Mouse (Mus musculus) ES-CJ7 (cell line): ENCODE measurements around the gene Tnp2.

Experiments used
- DNase-seq: peaks from one replicate; pipeline ENCODE4 v3.0.0; 2011; ENCODE audit warnings: low read depth, low spot score

Gene Tnp2

GRCm38 (mm10) chr16:10769661-10770060 is 18.8 kb downstream of the Tnp2 start:
- DNase-seq, result no peak

- no peak for DNase-seq
These were observed 19.6 kb downstream of the Tnp2 start for GRCm38 (mm10) chr16:10768821-10769220.

DNA sequence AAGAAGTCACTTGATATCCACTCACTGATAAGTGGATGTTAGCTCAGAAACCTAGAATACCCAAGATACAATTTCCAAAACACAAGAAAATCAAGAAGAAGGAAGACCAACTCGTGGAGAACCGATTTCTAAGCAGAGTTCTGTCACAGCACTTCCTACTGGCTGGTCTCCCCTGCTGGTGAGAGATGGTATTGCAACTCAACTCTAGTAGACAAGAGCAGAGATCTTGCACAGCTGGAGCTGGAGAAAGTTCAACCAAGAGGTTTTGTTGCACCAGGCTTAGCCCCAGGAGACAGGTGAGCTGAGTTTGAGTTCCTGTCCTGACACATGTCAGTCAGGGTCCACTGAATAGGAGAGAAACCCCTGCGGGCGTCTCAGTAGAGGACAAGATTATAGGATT is 21.3 kb downstream of the Tnp2 start:
- peak; percentile 77 for DNase-seq

- no peak for DNase-seq
These were observed 24.1 kb downstream of the Tnp2 start for GRCm38 (mm10) chr16:10764323-10764722.

GRCm38 (mm10) chr16:10763540-10764264 is 24.8 kb downstream of the Tnp2 start:
- DNase-seq, result no peak

DNA sequence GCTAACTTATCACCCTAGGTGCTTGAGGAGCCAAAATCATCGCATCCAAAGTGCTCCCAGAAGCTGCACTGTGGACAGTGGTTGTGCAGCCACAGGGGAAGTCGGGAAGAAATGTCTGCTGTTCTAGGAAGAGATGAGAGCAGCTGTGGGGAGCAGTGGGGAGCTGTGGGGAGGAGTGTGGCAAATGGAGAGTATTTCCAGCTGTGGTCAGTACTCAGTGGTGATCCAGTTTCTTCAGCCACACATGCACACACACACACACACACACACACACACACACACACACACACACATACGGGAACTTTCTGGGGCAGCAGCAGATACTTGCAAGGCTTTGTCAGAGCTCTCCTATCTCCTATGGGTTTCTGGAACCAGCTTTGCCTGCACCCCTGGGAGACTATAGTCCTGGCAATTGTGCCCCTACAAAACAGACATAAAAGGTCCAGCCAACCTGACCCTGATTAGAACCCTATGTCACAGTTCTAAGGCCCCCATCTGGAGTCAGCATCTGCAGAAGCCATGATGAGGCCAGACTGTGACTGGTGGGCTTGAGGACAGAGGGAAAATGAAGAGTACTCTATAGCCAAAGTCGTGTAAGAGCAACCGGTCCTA is 25.8 kb downstream of the Tnp2 start:
- no peak for DNase-seq

- DNase-seq, result no peak
These were observed 27.3 kb downstream of the Tnp2 start for GRCm38 (mm10) chr16:10761182-10761581.

DNA sequence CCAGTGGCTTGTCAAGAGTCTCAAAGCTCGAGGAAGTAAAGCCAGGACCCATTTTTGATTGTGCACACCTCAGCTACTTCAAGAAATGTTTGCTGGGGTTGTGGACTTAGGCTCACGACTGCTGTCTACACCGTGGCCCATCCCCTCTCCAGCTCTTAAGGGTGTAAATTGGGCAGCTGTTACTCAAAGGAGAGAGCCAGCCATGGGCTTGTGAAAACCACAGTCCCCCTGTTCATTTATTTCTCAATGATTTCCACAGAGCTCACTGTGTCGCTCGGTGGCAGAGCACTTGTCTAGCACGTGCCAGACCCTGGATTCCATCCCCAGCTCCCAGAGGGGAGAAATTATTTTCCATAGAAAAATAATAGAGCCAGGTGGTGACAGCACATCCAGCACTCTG is 32.3 kb downstream of the Tnp2 start:
- DNase-seq, result no peak

DNA sequence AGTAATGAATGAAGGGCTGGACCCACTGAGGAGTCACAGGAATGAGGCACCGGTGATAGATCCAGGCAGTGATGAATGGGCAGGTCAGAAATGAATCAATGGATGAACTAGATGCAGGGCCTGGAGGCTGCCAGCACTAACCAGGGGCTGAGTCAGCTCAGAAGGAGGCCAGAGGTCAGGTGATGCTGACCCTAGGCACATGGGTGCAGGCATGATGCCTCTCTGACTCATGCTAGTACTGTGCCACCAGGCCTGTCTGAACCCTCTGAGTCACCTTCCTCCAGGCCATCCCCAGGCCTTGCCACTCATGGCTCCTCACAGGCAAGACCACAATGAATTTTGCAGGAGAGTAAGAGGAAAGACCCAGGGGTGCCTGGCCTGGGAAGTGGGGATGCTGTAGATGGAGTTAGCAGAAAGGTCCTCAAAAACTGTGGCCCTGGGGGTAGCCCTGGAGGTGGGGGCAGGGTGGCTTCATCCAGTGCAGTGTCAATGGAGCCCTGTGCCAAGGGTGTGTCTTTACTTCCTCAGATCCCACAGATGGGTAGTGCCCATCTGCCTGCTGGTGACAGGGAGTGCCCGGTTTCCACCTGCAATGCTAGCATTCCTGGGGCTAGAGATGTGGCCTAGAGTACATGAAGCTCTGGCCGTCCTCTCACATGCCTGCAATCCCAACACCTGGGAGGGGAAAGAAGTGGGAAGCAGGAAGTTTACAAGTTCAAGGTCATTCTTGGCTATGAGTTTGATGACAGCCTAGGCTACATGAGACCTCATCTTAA is 33.8 kb downstream of the Tnp2 start:
- no peak for DNase-seq

DNA sequence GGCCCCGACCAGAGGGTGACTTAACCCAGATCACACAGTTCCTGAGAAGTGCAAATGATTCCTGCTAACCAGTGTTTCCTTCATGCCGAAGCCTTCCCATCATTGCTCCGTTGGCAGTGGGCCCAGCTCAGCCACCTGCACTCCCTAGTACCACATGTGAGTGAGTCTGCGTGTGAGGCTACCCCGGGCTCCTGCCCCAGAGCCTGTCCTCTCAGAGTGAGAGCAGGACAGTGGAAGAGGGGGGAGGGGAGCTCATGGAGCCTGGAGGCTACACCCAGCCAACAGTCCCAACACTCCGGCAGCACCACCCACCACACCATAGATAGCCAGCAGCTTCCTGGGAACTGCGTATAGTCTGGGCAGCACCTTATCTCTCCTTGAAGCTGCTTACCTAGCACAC is 38.6 kb downstream of the Tnp2 start:
- no peak for DNase-seq

DNA sequence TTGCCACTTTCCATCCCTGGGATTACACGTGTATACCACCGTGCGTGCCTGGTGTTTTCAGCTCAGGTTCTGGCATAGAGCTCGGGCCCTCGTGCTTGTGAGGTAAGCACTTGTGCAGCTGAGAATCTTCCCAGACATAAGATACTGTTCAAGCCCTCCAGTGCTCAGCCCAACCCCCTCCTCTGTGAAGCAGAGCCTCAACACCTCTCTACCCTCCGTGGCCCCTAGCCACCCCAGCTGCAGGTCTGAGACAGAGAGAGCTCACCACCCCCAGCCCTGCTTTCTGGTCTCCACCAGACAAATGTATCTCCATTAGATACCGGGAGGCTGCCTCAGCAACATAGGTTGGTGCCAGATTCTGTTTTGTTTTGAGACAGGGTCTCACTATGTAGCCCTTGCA is 39.2 kb downstream of the Tnp2 start:
- no peak for DNase-seq

- no peak for DNase-seq
These were observed 47.4 kb downstream of the Tnp2 start for GRCm38 (mm10) chr16:10741082-10741481.

DNA sequence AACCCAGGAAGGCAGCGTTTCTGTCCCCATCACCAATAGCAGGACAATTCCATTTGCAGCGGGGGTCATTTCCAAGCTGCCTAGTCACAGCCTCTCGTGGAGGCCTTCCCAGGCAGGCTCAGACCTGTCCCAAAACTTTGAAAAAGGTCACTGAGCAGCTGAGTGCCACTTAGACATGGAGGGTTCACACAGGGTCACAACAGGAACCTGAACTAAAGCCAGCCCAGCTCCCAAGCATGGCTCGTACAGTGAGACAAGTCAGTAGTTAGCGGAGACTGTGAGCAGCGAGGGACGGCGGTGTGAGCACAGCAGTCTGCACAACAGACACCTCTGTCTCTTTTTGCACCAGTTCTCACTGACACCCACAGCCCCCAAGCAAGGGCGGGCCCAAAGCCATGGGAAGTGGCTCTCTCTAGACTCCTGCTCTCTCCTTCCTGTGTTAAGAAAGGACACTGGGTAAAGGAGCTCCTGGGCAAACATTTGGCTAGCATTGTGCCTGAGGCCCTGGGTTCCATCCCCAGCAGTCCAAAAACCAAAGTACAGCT is 48.5 kb downstream of the Tnp2 start:
- DNase-seq, result peak; percentile 12

DNA sequence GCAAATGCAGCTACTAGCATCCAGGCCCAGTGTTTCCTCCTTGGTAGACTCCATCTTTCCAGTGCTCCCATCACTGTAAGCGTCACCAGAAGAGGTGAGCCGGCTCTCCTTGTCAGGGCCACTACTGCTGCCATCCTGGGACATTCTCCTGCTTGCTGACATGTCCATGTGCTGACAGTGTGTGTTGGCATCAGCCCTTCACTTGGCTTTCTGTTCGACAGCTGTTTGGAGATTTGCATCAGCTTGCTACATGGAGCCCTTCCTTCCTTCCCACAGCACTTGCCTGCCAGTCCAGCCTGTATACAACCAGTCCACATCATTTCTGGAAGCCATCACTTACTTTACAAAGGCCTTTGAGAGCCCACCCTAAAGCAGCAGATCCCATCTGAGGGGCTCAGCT is 49.6 kb downstream of the Tnp2 start:
- no peak for DNase-seq
